Mouse (Mus musculus) ES-Bruce4 (cell line): Measurements from ENCODE around the gene Rpp25l. TPM values are rescaled to one million over a fixed set of nuclear protein-coding genes. Genes with fewer than 3 reads are reported as not detected.
A peak's percentile ranks its signal among the peaks of the same experiment; 100 is the strongest.

Experiments
- H3K27ac ChIP-seq: 2 replicates; pipeline ENCODE4 v1.5.1; 2012; ENCODE audit warnings: low read length, inconsistent platforms; ENCODE audit not compliant: insufficient read depth
- H3K27me3 ChIP-seq: 2 replicates; pipeline ENCODE4 v1.6.1; 2012; ENCODE audit warnings: mild to moderate bottlenecking, low read length, inconsistent platforms; ENCODE audit not compliant: control insufficient read depth, poor library complexity, insufficient read depth, severe bottlenecking
- H3K36me3 ChIP-seq: 2 replicates; pipeline ENCODE4 v1.6.1; 2012; ENCODE audit warnings: inconsistent platforms, mild to moderate bottlenecking, low read length, moderate library complexity; ENCODE audit not compliant: control insufficient read depth, poor library complexity, insufficient read depth, severe bottlenecking
- H3K4me1 ChIP-seq: one replicate; pipeline ENCODE4 v1.8.1; 2011; ENCODE audit warnings: low read length; ENCODE audit not compliant: control insufficient read depth, insufficient read depth
- H3K4me3 ChIP-seq: 2 replicates; pipeline ENCODE4 v1.5.1; 2011; ENCODE audit warnings: low read depth, mild to moderate bottlenecking, low read length
- H3K9ac ChIP-seq: 2 replicates; pipeline ENCODE4 v1.6.1; 2012; ENCODE audit warnings: low read depth, mild to moderate bottlenecking, inconsistent platforms; ENCODE audit not compliant: poor library complexity, severe bottlenecking
- H3K9me3 ChIP-seq: replicated peaks from 2 replicates; pipeline ENCODE4 v1.6.1; 2012; ENCODE audit warnings: mild to moderate bottlenecking, low read length, inconsistent platforms; ENCODE audit not compliant: control insufficient read depth, poor library complexity, insufficient read depth, severe bottlenecking
- CTCF ChIP-seq: IDR thresholded peaks from one replicate; pipeline ENCODE4 v1.8.1; 2011; ENCODE audit warnings: low read depth, low read length
- EP300 ChIP-seq: IDR thresholded peaks from 2 replicates; pipeline ENCODE4 v1.6.1; 2011; ENCODE audit warnings: low read depth, low read length; ENCODE audit not compliant: insufficient read depth
- POLR2A ChIP-seq: IDR thresholded peaks from one replicate; pipeline ENCODE4 v1.8.1; 2011; ENCODE audit warnings: low read length; ENCODE audit not compliant: insufficient read depth
- polyA plus RNA-seq: library from polyadenylated mRNA; stranded (reverse); fragments of >200 nt; gene quantifications from 2 replicates; pipeline ENCODE4 v1.2.4, GENCODE M21; 2011; ENCODE audit warnings: low read depth; ENCODE audit not compliant: missing spikeins, insufficient read depth, insufficient read length

Gene Rpp25l
- polyA plus RNA-seq, 1 experiment, result 23.8 TPM

GRCm38 (mm10) chr4:41740380-41741157 lies 27.2 kb upstream of the Rpp25l start:
- TF ChIP-seq POLR2A (no peak), CTCF (peak; percentile 30)
- H3K9me3 ChIP-seq, result no peaks in the 10 kb centered on the region
- peaks cover 14% of the 10 kb centered on the region for H3K36me3 ChIP-seq
- no peak overlapping the region for H3K27ac ChIP-seq
- H3K9ac ChIP-seq, result peak overlapping the region; percentile 75
- peak overlapping the region; percentile 95 for H3K4me3 ChIP-seq
- no peaks in the 10 kb centered on the region for H3K27me3 ChIP-seq
- H3K4me1 ChIP-seq, result no peaks in the 10 kb centered on the region

- Histone ChIP-seq H3K27me3 (no peaks in the 10 kb centered on the region), H3K4me3 (no peak overlapping the region), H3K9me3 (no peaks in the 10 kb centered on the region), H3K36me3 (peaks cover 14% of the 10 kb centered on the region), H3K27ac (no peak overlapping the region), H3K4me1 (no peaks in the 10 kb centered on the region), H3K9ac (no peak overlapping the region)
- TF ChIP-seq CTCF (no peak), POLR2A (no peak), EP300 (no peak)
Measured at GRCm38 (mm10) chr4:41739260-41739659, 25.9 kb upstream of the Rpp25l start.

GRCm38 (mm10) chr4:41738256-41738603 lies 24.9 kb upstream of the Rpp25l start:
- Histone ChIP-seq H3K27ac (no peak overlapping the region), H3K36me3 (peaks cover 14% of the 10 kb centered on the region), H3K4me1 (no peaks in the 10 kb centered on the region), H3K4me3 (no peak overlapping the region), H3K9me3 (no peaks in the 10 kb centered on the region), H3K9ac (no peak overlapping the region), H3K27me3 (no peaks in the 10 kb centered on the region)
- TF ChIP-seq EP300 (no peak), CTCF (no peak), POLR2A (no peak)

GRCm38 (mm10) chr4:41737602-41738255 lies 24.4 kb upstream of the Rpp25l start:
- no peaks in the 10 kb centered on the region for H3K27me3 ChIP-seq
- no peaks in the 10 kb centered on the region for H3K9me3 ChIP-seq
- no peak overlapping the region for H3K27ac ChIP-seq
- peaks cover 14% of the 10 kb centered on the region for H3K36me3 ChIP-seq
- H3K4me1 ChIP-seq, result no peaks in the 10 kb centered on the region
- TF ChIP-seq POLR2A (no peak), CTCF (peak; percentile 91), EP300 (0 out of 2 replicates have a peak, but pooled peaks have one; percentile 12)
- H3K9ac ChIP-seq, result no peak overlapping the region
- H3K4me3 ChIP-seq, result no peak overlapping the region

GRCm38 (mm10) chr4:41731052-41731765 lies 17.9 kb upstream of the Rpp25l start, which contains the start of gene Arid3c:
TSS of gene Arid3c (minus strand) at chr4:41731142.
- H3K9ac ChIP-seq, result peak within 1 kb of the TSS; percentile 53
- peaks cover 4% of the 10 kb centered on the region; the same call in 1 of the 2 replicates for H3K27me3 ChIP-seq
- H3K4me3 ChIP-seq, result peak within 1 kb of the TSS; percentile 66
- no peaks in the 10 kb centered on the region for H3K36me3 ChIP-seq
- H3K4me1 ChIP-seq, result no peaks in the 10 kb centered on the region
- no peak within 1 kb of the TSS for H3K27ac ChIP-seq
- TF ChIP-seq EP300, result no peak
- TF ChIP-seq POLR2A, result no peak
- no peak for TF ChIP-seq CTCF
- no peaks in the 10 kb centered on the region for H3K9me3 ChIP-seq
